Mouse (Mus musculus) heart, postnatal 0 days (tissue): Measurements from ENCODE around the gene Dhtkd1.
"Not testable (repeated sequence)": the region's sequence is repeated elsewhere in the genome, so short reads cannot be mapped to it uniquely, and the experiment has no call there.

Source experiments
- CTCF ChIP-seq: IDR thresholded peaks from 2 replicates; pipeline ENCODE4 v1.5.1; 2016; ENCODE audit warnings: antibody characterized with exemption, control low read depth, low read depth
- EP300 ChIP-seq: IDR thresholded peaks from 2 replicates; pipeline ENCODE4 v1.6.1; 2016; ENCODE audit warnings: antibody characterized with exemption, low read depth

DNA sequence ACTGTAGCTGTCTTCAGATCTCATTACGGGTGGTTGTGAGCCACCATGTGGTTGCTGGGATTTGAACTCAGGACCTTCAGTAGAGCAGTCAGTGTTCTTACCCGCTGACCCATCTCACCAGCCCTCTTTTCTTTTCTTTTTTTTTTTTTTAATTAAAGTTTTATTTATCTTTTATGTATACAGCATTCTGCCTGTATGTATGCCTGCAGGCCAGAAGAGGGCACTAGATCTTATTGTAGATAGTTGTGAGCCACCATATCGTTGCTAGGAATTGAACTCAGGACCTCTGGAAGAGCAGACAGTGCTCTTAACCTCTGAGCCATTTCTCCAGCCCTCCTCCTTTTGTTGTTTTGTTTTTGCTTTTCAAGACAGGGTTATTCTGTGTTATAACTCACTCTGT is 28.0 kb upstream of the Dhtkd1 start:
- TF ChIP-seq CTCF, EP300: not testable (repeated sequence)
